Mouse (Mus musculus): Measurements from ENCODE around the gene Ptprm.

GRCm38 (mm10) chr17:67152218-67152617 is 202.0 kb downstream of the Ptprm start:
- no peak for TF ChIP-seq CTCF (IDR thresholded peaks at IDR 0.05)
- no peak for TF ChIP-seq EP300 (IDR thresholded peaks at IDR 0.05)
